Mouse (Mus musculus) midbrain, embryonic 14.5 days (tissue): ENCODE data around the gene Actg1. TPM values are rescaled to one million over a fixed set of nuclear protein-coding genes. Genes with fewer than 3 reads are reported as not detected.

Experiments used
- ATAC-seq: fragments of 200-750 bp; cut with Nextera tagmentation; 2 replicates; pipeline ENCODE4 v1.8.0; 2017; ENCODE audit warnings: moderate number of reproducible peaks, moderate library complexity; ENCODE audit not compliant: low FRiP score, low TSS enrichment
- DNase-seq: peaks from one replicate; pipeline ENCODE4 v3.0.0-alpha.2; 2015
- H3K27ac ChIP-seq: fragments of 300-500 bp; sonication (generic); replicated peaks from 2 replicates; pipeline ENCODE4 v1.5.1; 2014; ENCODE audit warnings: mild to moderate bottlenecking, low read depth, low read length, moderate library complexity
- H3K27me3 ChIP-seq: fragments of 300-500 bp; sonication (generic); 2 replicates; pipeline ENCODE4 v1.6.1; 2014; ENCODE audit warnings: low read length, control low read depth, mixed read lengths; ENCODE audit not compliant: control insufficient read depth, insufficient read depth
- H3K36me3 ChIP-seq: fragments of 300-500 bp; sonication (generic); 2 replicates; pipeline ENCODE4 v1.6.1; 2014; ENCODE audit warnings: low read length, control low read depth; ENCODE audit not compliant: control insufficient read depth, insufficient read depth
- H3K4me1 ChIP-seq: fragments of 300-500 bp; sonication (generic); 2 replicates; pipeline ENCODE4 v1.6.1; 2014; ENCODE audit warnings: mild to moderate bottlenecking, antibody characterized with exemption, low read length, control low read depth; ENCODE audit not compliant: control insufficient read depth, insufficient read depth
- H3K4me2 ChIP-seq: fragments of 300-500 bp; sonication (generic); 2 replicates; pipeline ENCODE4 v1.6.1; 2014; ENCODE audit warnings: mild to moderate bottlenecking, low read length, moderate library complexity
- H3K4me3 ChIP-seq: fragments of 300-500 bp; sonication (generic); replicated peaks from 2 replicates; pipeline ENCODE4 v1.5.1; 2014; ENCODE audit warnings: low read depth, low read length
- H3K9ac ChIP-seq: fragments of 300-500 bp; sonication (generic); replicated peaks from 2 replicates; pipeline ENCODE4 v1.6.1; 2014; ENCODE audit warnings: mild to moderate bottlenecking, low read length, moderate library complexity
- H3K9me3 ChIP-seq: fragments of 300-500 bp; sonication (generic); 2 replicates; pipeline ENCODE4 v1.6.1; 2016; ENCODE audit warnings: low read length, control low read depth, mixed read lengths; ENCODE audit not compliant: control insufficient read depth
- WGBS: fragments of 180-500 bp; shearing (Covaris S2); extraction: QIAGEN DNeasy Blood & Tissue Kit; methylation state at CpG from one replicate; pipeline ENCODE4 v1.1.7; 2014; 5-methylcytosine and 5-hydroxymethylcytosine counted together
- microRNA-seq: library from miRNA; unstranded; fragments of <30 nt; microRNA quantifications from one replicate; pipeline ENCODE4, GENCODE M21; 2016
- polyA plus RNA-seq: library from polyadenylated mRNA; unstranded; fragments of >200 nt; fragmentation: Nextera tagmentation; extraction: Ambion mirVana; gene quantifications from 2 replicates; pipeline ENCODE4 v1.2.1, GENCODE M21; 2014

The Actg1 gene
- polyA plus RNA-seq, 1 experiment from 2014 or later: 4,502 TPM

DNA sequence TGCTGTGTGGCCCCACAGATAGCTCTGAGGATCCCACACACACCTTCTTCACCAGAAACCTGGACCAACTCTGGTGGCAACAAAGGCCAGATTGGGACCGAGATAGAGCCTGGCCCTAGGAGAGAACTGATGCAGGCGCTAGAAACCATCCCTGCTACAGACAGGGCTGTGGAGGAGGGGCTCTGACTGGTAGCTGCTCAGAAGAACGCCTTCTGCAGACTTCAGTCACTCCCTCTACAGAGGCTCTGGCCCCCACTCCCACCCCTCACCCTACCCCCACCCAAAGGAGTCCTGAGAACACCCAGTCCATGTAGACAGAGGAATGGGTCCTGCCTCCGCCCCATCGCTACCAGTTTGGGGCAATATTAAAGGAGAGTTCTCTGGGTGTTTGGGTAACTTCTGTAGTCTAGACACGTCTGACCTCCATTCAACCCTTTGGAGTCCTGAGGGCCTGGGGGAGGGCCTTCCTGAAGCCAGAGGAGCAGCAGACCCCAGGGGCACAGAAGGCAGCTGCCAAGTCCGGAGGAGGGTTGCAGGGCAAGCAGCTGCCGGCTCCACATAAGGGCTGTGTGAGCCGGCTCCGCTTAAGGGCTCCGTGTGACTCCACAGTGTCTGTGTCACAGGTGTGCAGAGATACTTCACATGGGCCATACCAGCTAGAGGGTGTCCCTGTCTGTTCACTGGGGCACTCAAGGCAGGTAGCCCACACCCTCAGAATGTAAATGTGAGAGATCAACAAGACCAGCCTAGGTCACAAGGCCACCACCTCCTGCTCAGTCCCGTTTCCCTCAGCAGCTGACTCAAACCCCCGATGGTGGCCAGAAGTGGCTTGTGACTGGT, 51.8 kb downstream of the Actg1 start:
- ATAC-seq: no peak

More for the DNA sequence above, 51.8 kb downstream of the Actg1 start:
- H3K36me3 ChIP-seq: no peaks in the 10 kb centered on the region
- H3K4me3 ChIP-seq: no peak overlapping the region
- H3K27me3 ChIP-seq: no peaks in the 10 kb centered on the region
- H3K9me3 ChIP-seq: no peaks in the 10 kb centered on the region
- WGBS: 33% methylated on average over 13 of the region's 13 CpGs
- H3K4me2 ChIP-seq: no peak overlapping the region
- H3K27ac ChIP-seq: no peak overlapping the region
- peaks cover 37% of the 10 kb centered on the region for H3K4me1 ChIP-seq
- no peak for DNase-seq
- H3K9ac ChIP-seq: no peak overlapping the region; the same call in 1 of the 2 replicates

Small RNAs within 50 kb of the gene (microRNA-seq; reads per million reads assigned to microRNA genes)
- gene Gm23419 (not detected), gene Mir6935 (3.5 reads per million, percentile 23 among the genes with 10 or more reads in this experiment)

Other genes with a start within 250 kb of the Actg1 start
- 15.9 and 18.0 TPM in 2 replicates for gene Tepsin, start 249.8 kb downstream of the Actg1 start, polyA plus RNA-seq
- gene Ndufaf8, start 249.6 kb downstream of the Actg1 start, polyA plus RNA-seq: 61.2 and 61.3 TPM in 2 replicates
- 88.3 and 119 TPM in 2 replicates for gene Slc38a10, start 197.2 kb downstream of the Actg1 start, polyA plus RNA-seq
- gene Bahcc1, start 115.6 kb downstream of the Actg1 start, polyA plus RNA-seq: 20.0 and 25.9 TPM in 2 replicates
- gene Fscn2, start 13.0 kb upstream of the Actg1 start, polyA plus RNA-seq: 1.7 and 2.5 TPM in 2 replicates
- gene Faap100, start 30.2 kb upstream of the Actg1 start, polyA plus RNA-seq: 95.9 and 114 TPM in 2 replicates
- 32.2 and 41.3 TPM in 2 replicates for gene Nploc4, start 89.2 kb upstream of the Actg1 start, polyA plus RNA-seq
- gene Tspan10, start 94.1 kb upstream of the Actg1 start, polyA plus RNA-seq: not detected in 2 replicates
- 0.32 TPM in 1 of 2 replicates, not detected in the other for gene Pde6g, start 105.0 kb upstream of the Actg1 start, polyA plus RNA-seq
- 11.2 and 12.5 TPM in 2 replicates for gene Oxld1, start 109.5 kb upstream of the Actg1 start, polyA plus RNA-seq
- 17.8 and 19.9 TPM in 2 replicates for gene Ccdc137, start 109.6 kb upstream of the Actg1 start, polyA plus RNA-seq
- 48.8 and 56.9 TPM in 2 replicates for gene Arl16, start 119.1 kb upstream of the Actg1 start, polyA plus RNA-seq
- 113 and 151 TPM in 2 replicates for gene Mrpl12, start 136.1 kb upstream of the Actg1 start, polyA plus RNA-seq
- gene Slc25a10, start 143.3 kb upstream of the Actg1 start, polyA plus RNA-seq: 23.6 and 28.4 TPM in 2 replicates
- 0.18 and 0.21 TPM in 2 replicates for gene Gcgr, start 182.2 kb upstream of the Actg1 start, polyA plus RNA-seq
- gene Mcrip1, start 201.2 kb upstream of the Actg1 start, polyA plus RNA-seq: 268 and 318 TPM in 2 replicates
- not detected in 2 replicates for gene Ppp1r27, start 202.6 kb upstream of the Actg1 start, polyA plus RNA-seq
- 241 and 300 TPM in 2 replicates for gene P4hb, start 224.7 kb upstream of the Actg1 start, polyA plus RNA-seq
- 353 and 438 TPM in 2 replicates for gene Arhgdia, start 233.1 kb upstream of the Actg1 start, polyA plus RNA-seq
- 277 and 282 TPM in 2 replicates for gene Alyref, start 249.8 kb upstream of the Actg1 start, polyA plus RNA-seq
- gene Anapc11, start 249.9 kb upstream of the Actg1 start, polyA plus RNA-seq: 210 and 266 TPM in 2 replicates